Mouse (Mus musculus) small intestine, adult 2 months (tissue): Measurements from ENCODE around the gene Rtp4. TPM values are rescaled to one million over a fixed set of nuclear protein-coding genes. Genes with fewer than 3 reads are reported as not detected.

Source experiments
- H3K27ac ChIP-seq: fragments of 200-500 bp; 2 replicates; pipeline ENCODE4 v1.5.1; 2012; ENCODE audit warnings: low read depth, low read length, control low read depth, inconsistent platforms; ENCODE audit not compliant: insufficient read depth
- H3K27me3 ChIP-seq: fragments of 200-500 bp; 2 replicates; pipeline ENCODE4 v1.6.1; 2012; ENCODE audit warnings: mild to moderate bottlenecking, moderate library complexity, low read length, inconsistent platforms; ENCODE audit not compliant: control insufficient read depth, insufficient read depth
- H3K36me3 ChIP-seq: fragments of 200-500 bp; 2 replicates; pipeline ENCODE4 v1.6.1; 2012; ENCODE audit warnings: mild to moderate bottlenecking, low read length, control low read depth, inconsistent platforms; ENCODE audit not compliant: control insufficient read depth, insufficient read depth
- H3K4me1 ChIP-seq: fragments of 200-500 bp; 2 replicates; pipeline ENCODE4 v1.6.1; 2012; ENCODE audit warnings: low read length, inconsistent platforms, mixed read lengths; ENCODE audit not compliant: control insufficient read depth, insufficient read depth, insufficient read length
- H3K4me3 ChIP-seq: fragments of 200-500 bp; 2 replicates; pipeline ENCODE4 v1.5.1; 2012; ENCODE audit warnings: low read depth, mild to moderate bottlenecking, control low read depth, inconsistent platforms, low read length, moderate library complexity
- CTCF ChIP-seq: fragments of 200-500 bp; IDR thresholded peaks from 2 replicates; pipeline ENCODE4 v1.5.1; 2012; ENCODE audit warnings: low read depth, mild to moderate bottlenecking, control low read depth, inconsistent platforms, low read length, moderate library complexity, mixed read lengths; ENCODE audit not compliant: insufficient replicate concordance, insufficient read length; ENCODE audit errors: extremely low read depth
- POLR2A ChIP-seq: fragments of 200-500 bp; IDR thresholded peaks from 2 replicates; pipeline ENCODE4 v1.6.1; 2012; ENCODE audit warnings: low read depth, mild to moderate bottlenecking, control low read depth, inconsistent platforms, low read length, moderate library complexity
- WGBS: fragments of 180-500 bp; shearing (Covaris S2); methylation state at CpG from one replicate; pipeline ENCODE4 v1.1.7; 2018; 5-methylcytosine and 5-hydroxymethylcytosine counted together
- polyA plus RNA-seq: library from polyadenylated mRNA; depleted of rRNA; stranded (reverse); fragments of >200 nt; gene quantifications from 2 replicates; pipeline ENCODE4 v1.2.3, GENCODE M21; 2012

Rtp4 gene
- polyA plus RNA-seq, 1 experiment = 43.3 TPM

DNA sequence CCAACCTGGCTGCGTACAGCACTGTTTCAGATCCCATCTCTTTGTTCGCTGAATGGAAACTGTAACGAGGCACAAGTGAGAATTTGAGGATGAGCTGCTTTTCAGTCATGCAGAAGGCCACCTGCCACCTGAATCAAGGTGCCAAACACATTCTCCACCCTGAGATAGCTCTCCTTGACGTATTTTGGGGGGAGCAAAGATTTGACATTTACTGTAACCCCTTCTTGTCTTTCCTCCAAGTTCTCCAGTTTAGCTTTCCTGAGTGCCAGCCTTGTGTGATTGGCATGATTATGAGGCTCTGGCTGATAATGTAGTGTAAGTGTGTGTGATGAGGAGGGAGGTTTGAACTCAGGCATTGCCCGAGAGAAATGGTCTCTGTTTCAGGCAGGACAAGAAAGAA is 2.0 kb downstream of the Rtp4 start:
- Histone ChIP-seq H3K4me3 (no peak overlapping the region), H3K36me3 (no peaks in the 10 kb centered on the region), H3K4me1 (no peaks in the 10 kb centered on the region), H3K27me3 (no peaks in the 10 kb centered on the region), H3K27ac (no peak overlapping the region)
- TF ChIP-seq POLR2A (no peak), CTCF (no peak)
- 85% methylated on average over 5 of the region's 5 CpGs for WGBS

DNA sequence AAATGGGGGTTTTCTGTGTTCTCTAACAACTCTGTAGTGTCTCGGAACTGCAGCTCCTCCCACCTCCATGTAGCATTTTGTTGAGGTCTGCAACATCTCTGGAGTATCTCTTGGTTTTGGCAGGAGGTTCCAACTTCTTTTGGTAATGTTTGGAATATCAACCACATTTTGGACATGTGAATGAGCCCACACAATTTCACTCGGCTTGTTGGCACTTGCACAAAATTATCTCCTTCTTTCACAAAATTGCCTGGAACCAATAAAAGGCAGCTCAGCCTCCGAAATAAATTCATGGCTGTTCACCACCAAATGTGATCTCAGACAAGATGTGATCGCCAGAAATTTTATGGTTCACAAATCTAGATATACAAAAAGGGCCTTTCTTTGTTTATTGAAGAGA is 9.1 kb downstream of the Rtp4 start:
- no peak overlapping the region for H3K4me3 ChIP-seq
- no peak for TF ChIP-seq POLR2A
- no peak for TF ChIP-seq CTCF
- H3K36me3 ChIP-seq = no peaks in the 10 kb centered on the region
- no peaks in the 10 kb centered on the region for H3K4me1 ChIP-seq
- no peaks in the 10 kb centered on the region for H3K27me3 ChIP-seq
- 71% methylated on average over 4 of the region's 4 CpGs for WGBS
- no peak overlapping the region for H3K27ac ChIP-seq

DNA sequence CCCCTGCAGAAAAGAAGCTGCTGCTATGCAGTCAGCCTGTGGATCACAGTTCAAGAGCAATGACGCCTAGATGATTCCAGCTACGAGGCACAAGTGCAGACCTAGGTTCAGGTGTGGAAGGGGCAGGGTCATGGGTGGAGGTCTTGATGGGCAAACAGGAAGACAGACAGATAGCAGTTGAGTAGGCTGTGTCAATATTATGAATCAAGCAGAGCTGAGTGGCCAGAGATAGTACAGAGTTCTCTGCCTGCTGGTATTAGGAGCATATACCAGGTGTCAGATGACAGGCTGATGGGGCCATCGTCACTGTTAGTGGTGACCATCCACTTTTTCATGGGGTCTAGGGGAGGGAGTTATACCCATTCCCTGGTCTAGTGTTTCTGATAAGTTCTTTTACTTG is 13.6 kb downstream of the Rtp4 start:
- no peak overlapping the region for H3K27ac ChIP-seq
- H3K36me3 ChIP-seq = no peaks in the 10 kb centered on the region
- no peak overlapping the region for H3K4me3 ChIP-seq
- TF ChIP-seq CTCF (no peak), POLR2A (no peak)
- no peaks in the 10 kb centered on the region for H3K27me3 ChIP-seq
- H3K4me1 ChIP-seq = no peaks in the 10 kb centered on the region
- 49% methylated on average over 3 of the region's 3 CpGs for WGBS

DNA sequence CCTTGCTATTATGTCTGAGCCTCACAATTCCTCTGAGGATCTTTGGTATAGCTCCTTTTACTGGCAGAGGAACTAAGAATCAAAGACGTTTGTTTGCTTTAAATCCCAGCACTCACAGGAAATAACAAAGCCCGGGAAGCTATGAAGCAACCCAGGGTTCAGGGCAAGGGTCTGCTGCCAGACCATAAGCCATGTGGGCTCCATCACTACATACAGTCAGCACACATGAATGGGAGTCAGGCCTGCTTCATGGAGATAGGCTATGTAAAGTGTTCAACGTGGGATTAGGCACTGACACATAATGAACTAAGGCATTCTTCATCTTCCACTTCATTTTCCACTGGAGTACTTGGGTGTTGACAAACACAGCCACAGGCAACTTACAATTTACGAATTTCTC is 21.0 kb downstream of the Rtp4 start:
- Histone ChIP-seq H3K4me3 (no peak overlapping the region), H3K36me3 (no peaks in the 10 kb centered on the region), H3K27me3 (no peaks in the 10 kb centered on the region), H3K4me1 (no peaks in the 10 kb centered on the region), H3K27ac (no peak overlapping the region)
- TF ChIP-seq POLR2A = no peak
- TF ChIP-seq CTCF = no peak
- WGBS = 45% methylated on average over 4 of the region's 4 CpGs

DNA sequence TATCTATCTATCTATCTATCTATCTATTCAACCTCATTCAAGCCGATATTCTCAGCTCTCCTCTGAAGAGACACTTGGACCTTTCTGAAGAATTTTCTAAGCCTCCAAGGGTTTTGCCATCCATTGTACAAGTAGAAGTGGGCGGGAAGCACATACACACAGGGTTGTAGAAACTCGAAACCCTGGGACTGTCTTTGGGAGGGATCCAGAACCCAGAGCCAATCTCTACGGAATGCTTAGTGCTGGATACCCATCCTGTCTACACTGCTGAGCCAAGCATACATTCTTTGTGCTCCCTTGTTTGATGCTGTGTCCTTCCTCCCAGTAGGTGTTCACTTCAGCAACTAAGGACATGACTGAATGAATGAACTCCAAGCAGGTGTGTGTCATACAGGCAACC is 22.8 kb downstream of the Rtp4 start:
- 69% methylated on average over 4 of the region's 4 CpGs for WGBS
- Histone ChIP-seq H3K27ac (no peak overlapping the region), H3K27me3 (no peaks in the 10 kb centered on the region), H3K4me3 (no peak overlapping the region), H3K36me3 (no peaks in the 10 kb centered on the region), H3K4me1 (no peaks in the 10 kb centered on the region)
- TF ChIP-seq POLR2A (no peak), CTCF (no peak)

DNA sequence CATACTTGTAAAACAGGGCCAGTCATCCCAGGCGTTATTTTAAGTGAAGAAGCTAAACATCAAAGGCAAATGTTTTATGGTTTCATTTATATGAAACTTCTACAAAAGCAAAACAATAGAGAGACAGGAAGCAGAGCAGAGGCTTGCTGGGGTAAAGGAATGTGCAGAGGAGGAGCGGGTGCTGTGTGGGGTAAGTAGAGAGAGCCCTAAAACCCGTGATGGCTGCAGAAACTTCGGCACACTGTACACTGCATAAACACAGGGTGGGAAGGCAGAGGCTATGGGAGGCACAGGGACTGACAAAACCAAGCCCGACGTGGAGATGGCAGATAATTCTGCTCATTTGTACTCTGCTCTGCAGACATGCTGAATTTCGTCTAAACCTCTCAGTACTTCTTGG is 24.3 kb downstream of the Rtp4 start:
- no peak overlapping the region for H3K4me3 ChIP-seq
- H3K27ac ChIP-seq = no peak overlapping the region
- H3K36me3 ChIP-seq = no peaks in the 10 kb centered on the region
- no peaks in the 10 kb centered on the region for H3K4me1 ChIP-seq
- TF ChIP-seq POLR2A = no peak
- TF ChIP-seq CTCF = no peak
- H3K27me3 ChIP-seq = no peaks in the 10 kb centered on the region
- WGBS = 53% methylated on average over 7 of the region's 7 CpGs

DNA sequence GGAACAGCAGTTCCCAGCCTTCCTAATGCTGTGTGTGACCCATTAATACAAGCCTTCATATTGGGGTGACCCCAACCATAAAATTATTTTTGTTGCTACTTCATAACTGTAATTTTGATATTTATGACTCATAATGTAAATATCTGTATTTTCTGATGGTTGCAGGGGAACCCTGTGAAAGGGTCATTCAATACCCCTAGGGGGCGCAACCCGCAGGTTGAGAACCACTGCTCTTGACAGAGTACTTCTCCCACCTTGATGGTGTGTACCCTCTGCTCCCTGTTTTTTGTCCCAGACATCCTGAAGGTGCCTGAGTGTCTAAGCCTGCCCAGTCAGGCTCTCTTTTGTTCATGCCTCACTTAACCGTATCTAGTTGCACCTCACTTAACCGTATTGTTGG is 27.7 kb downstream of the Rtp4 start:
- no peak overlapping the region for H3K27ac ChIP-seq
- WGBS = 85% methylated on average over 4 of the region's 4 CpGs
- no peaks in the 10 kb centered on the region for H3K36me3 ChIP-seq
- TF ChIP-seq CTCF (0 out of 2 replicates have a peak, but pooled peaks have one; percentile 12), POLR2A (no peak)
- no peak overlapping the region for H3K4me3 ChIP-seq
- H3K27me3 ChIP-seq = no peaks in the 10 kb centered on the region; the same call in 1 of the 2 replicates
- H3K4me1 ChIP-seq = no peaks in the 10 kb centered on the region
